Mouse (Mus musculus) liver (tissue): ENCODE measurements around the gene Ccdc88c.

Experiments
- DNase-seq: peaks from one replicate; pipeline ENCODE4 v3.0.0-alpha.2; 2020; ENCODE audit warnings: mixed read lengths

The Ccdc88c gene

DNA sequence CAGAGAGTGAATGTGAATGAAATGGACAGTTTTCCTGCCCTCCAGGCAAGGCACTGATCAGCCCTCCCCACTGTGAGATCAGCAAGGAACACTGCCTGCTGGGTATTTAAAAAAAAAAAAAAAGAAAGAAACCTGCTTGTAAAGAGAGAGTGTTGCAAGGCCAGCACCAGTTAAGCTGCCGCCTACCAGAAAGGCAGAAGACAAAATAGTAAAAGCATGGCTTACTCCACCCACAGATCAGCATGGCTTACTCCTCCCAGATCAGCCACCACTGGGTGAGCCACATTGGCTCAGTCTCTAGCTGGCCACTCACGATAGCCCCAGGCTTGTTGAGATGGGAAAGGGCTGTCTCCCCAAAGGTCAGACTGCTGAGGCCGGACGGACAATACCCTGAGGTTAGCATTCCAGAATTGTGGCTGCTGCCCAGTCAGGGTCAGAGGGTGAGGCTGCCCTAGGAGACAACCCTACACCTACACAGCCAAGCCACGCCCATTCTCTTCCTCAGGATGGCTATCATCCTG is 32.4 kb downstream of the Ccdc88c start:
- peak; percentile 36 for DNase-seq

DNA sequence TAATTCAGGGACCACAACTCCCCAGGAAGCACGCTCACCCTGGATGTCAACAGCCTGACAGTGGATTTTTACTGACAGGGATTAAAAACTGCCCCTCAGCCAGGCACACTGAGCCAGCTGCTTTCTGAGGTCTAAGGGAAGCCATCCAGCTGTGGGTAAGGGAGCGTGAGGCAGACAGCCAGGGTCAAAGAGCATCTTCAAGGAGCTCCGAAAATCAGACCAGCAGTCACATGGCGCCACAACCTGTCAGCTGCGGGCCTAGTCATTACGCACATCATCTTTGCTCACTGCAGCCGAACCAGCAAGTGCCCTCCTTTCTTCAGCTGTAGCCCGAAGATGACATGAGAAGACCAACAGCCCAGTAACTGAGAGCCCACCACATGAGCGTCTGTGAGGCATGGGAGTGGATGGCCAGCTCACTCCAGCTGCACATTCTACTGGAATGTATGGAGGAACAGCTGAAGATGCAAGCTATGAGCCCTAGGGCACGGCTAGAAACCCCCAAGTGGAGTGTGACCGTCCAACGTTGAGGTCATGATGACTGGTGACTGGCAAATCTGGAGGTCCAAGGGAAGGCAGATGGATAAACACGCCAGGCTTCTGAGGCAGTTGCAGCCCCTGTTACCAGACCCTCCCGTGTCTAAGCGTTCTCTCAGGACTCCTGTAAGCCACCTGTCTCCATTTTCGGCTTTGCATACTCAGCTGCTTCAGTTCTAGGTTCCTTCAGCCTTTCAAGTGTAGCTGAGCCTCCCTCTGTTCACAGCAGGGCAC is 33.1 kb downstream of the Ccdc88c start:
- no peak for DNase-seq

DNA sequence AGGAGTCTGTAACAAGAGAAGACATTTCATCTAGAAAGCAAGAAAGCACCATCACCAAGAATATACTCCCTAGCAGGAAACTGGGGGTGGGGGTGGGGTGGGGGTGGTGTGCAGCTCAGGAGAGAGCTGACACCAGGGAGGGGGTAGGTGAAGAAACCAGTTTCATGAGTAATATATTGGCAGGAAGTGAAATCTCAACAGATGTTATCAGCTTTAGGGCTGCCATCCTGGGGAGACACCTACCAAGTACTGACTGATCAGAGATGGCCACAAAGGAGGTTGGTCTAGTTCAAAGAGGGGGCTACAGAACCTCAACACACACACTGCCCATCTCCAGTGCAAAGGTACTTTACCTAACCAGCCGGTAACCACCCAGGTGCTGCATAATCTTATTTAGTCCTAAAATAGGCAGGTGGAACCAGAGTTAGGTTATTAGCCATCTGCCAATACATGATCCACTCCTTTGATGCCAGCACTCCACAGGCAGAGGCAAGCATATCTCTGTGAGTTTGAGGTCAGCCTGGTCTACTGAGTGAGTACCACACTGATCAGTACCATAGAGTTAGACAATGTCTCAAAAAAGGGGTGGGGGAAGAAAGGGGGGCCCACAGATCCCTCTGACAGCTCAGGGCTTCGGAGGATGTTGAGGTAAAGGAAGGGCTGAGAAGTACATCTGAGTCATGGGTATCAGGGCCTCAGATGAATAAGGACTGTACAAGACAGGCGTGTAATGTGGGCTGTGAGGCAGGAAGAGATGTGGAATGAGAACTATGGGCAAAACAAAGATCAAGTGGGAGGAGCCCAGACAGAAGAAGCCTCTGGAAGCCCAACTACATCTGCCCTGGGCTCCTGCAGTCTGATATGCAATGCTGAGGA is 34.5 kb downstream of the Ccdc88c start:
- DNase-seq, result no peak

DNA sequence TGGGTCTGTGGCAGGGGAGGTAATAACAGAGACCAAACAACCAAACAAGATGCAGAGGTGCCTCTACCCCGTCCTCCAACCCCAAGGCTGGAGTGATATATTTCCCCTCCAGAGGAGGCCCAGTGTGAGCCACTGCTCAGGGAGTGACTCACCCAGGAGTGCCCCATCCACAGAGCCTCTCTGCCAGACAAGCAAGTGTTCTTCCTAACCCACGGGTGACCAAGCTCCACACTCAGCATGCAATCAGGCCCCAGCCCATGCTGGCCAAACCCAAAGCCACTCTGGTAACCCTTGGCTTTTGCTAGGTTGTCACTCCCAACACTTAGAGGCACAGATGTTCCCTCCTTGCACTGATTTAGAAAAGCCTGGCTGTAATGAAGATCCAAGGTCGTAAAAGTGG is 35.7 kb downstream of the Ccdc88c start:
- no peak for DNase-seq

- no peak for DNase-seq
These were observed 36.4 kb downstream of the Ccdc88c start for GRCm38 (mm10) chr12:100992505-100992904.

- DNase-seq, result no peak
These were observed 37.7 kb downstream of the Ccdc88c start for GRCm38 (mm10) chr12:100991119-100991518.

GRCm38 (mm10) chr12:100990291-100990690 is 38.6 kb downstream of the Ccdc88c start:
- DNase-seq, result no peak

GRCm38 (mm10) chr12:100989780-100990288 is 39.0 kb downstream of the Ccdc88c start:
- DNase-seq, result no peak

- DNase-seq, result no peak
These were observed 40.3 kb downstream of the Ccdc88c start for GRCm38 (mm10) chr12:100988324-100989130.

DNA sequence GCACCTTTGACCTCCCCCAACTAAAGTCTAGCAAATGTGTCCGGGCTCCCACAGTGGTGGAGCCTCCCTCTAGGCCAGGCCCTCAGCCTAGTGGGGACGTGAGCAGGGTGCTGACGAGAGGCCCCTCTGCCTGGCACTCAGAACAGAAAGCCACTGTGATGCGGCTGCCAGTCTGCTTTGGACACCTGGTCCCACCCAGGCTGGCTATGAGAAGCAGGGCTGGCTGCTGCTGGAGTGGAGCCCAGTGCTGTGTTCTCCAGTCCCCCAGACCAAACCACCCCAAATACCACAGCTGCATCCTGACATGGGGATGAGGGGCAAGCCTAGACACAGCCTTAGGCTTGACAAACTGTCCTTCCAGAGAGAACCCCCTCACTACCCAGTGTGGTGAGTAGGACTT is 42.4 kb downstream of the Ccdc88c start:
- DNase-seq, result no peak

DNA sequence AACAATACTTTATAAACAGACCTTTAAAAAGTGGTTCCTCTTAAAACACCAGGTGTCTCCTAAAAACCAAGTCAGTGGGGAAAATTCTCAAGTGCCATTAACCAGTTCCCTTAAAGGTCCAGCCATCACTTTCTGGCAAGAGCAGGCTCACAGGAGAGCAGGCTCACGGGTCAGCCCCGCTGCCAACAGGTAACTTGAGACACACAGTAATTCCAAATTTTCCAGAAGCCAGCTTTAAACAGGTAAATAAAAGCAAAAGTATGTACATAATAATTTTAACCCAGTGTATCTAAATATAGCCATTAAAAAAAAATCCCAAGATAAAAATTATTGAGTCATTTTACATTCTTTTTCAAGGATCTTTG is 43.1 kb downstream of the Ccdc88c start:
- no peak for DNase-seq

DNA sequence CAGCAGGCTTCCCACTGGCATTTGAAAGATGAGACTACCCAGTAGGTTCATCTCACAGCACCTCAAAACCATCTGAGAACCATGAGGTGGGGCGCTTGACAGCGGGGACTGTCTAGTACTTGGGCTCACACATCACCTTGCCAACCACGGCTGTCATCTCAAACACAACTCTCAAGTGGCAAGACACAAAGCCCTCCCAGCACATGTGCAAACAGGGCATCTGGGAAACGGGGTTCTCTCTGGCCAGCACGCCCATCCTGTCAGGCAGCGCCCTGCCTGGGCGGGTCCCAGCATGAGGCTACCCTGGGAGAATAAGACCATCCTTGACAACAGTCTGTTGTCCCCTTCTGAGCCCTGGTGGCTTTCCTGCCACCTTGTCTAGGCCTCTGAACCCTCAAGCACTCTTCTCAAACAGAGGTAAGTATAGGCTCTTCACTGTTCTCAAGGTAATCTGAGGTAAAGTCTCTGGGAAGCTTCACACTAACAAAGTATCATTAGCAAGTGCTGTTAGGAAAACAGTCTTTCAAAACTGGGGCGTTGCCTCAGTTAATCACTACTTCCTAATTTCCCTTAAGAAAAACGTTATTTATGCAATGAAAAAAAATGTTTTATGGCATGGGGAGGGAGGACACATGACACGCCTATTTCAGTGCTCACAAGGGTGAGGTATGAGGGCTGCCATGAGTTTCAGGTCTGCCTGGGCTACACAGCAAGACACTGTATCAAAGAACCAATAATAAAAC is 43.6 kb downstream of the Ccdc88c start:
- DNase-seq, result no peak

DNA sequence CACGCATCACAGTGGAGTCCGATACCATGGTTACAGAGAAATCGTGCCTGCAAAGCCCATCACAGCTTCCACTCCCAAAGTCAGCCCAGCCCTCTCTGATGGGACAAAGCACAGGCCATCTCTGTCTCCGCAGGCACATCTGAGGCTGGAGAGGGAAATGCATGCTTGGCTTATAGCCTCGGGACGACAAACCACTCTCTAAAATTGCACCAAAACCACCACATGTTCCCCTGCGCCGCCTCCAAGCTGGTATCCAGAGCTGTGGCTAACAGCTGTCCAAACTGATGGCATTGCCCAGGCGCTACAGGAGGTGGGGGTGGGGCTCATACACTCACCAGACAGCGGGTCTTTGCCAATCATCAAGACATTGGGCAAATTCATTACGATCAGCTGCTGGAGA is 45.3 kb downstream of the Ccdc88c start:
- no peak for DNase-seq

DNA sequence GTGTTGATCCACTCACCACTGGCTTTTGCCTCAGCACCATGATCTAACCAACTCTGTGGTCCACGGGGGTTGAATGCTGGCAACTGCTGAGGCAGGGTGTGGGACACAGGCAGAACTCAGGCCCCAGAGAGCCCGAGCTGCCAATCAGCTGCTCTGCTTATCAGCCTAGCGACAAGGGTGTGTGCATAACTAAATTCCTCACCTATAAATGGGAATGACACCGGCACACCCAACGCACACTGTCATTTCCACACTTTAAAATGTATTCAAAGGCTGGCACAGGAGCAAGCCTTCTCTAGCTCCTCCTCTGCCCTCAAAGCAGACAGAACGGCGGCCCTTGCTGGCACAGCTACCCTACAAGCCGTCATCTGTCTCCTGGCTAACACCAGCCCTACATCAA is 46.6 kb downstream of the Ccdc88c start:
- no peak for DNase-seq

DNA sequence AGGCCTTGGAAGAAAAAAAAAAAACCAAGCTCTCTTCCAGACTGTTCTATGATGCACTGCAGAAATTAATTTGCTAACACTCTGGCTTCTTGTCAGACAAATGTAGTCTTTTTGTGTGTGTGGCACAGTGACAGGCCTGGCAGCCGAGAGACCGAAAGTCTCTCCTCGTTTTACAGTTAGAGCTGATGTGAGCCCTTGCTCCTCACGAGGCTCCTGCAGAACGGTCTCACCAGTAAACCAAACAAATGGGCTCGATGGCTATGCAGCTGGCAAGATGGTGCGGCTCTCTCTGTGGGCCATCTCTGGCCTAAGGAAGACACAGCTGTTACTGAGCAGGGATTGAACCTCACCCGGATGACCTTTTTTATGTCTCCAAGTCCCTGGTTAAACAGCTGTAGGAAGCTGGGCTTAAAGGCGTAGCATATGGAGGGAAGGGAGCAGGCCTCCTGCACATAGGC is 48.3 kb downstream of the Ccdc88c start:
- no peak for DNase-seq

DNA sequence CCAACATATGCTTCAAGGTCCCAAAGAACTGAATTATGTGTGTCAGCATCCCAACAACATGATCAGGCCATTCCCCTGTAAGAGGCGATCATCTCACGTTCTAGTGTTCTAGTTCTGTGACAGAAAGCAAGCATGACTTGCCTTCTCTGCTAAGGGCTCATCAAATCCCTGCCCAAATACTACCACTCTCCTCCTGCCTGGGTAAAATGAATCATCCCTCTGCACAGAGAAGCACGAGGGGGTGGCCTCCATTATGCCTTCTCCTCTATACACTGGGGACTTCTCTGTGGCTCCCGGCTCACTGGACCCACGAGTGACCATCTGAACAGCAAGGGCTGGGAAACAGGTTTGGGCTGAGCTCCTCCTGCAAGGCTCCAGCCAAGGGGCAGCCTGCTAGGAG is 49.2 kb downstream of the Ccdc88c start:
- DNase-seq, result no peak

GRCm38 (mm10) chr12:100977958-100978725 is 50.7 kb downstream of the Ccdc88c start:
- DNase-seq, result no peak

- DNase-seq, result no peak
These were observed 51.3 kb downstream of the Ccdc88c start for GRCm38 (mm10) chr12:100977551-100977950.

DNA sequence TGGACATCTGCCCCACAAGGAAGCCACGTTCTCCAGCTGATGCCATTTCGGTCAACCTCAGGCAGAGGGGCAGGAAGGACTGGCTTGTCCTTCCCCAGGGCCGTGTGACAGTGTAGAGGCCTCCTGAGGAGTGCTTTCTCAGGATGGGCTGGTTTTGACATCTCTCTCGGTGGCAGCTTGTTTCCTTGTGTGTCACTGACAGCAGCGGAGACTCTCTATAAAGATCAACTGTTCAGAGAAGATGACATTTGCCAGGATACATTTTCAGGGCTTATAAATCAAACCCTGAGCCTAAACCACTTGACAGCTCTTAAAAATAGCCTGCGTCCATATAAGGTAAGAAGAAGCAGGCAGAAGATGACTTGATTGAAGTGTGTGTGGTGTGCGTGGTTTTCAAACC is 59.0 kb downstream of the Ccdc88c start:
- no peak for DNase-seq

DNA sequence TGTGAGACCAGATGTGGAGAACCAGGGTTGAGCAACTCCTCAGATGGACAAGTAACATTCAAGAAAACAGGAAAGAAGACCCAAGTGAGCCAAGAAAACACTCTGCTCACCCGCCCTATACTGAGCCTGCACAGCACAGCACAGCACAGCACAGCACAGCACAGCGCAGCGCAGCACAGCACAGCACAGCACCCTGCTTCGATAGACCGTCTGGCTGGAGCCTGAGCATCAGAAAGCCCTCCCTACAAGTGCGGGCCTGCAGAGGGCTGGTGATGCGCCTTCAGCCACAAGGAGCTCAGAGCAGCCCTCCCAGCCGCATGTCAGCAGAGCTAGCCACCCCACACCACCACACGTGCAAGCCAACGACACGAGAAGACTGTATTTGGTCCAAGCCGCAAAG is 61.5 kb downstream of the Ccdc88c start:
- no peak for DNase-seq

GRCm38 (mm10) chr12:100966253-100966652 is 62.6 kb downstream of the Ccdc88c start:
- no peak for DNase-seq
